Mouse (Mus musculus) gastrocnemius, postnatal 36 days (tissue): Measurements from ENCODE around the gene Nf2. TPM values are rescaled to one million over a fixed set of nuclear protein-coding genes. Genes with fewer than 3 reads are reported as not detected.

Source experiments
- DNase-seq, 2 experiments: peaks; one replicate each; pipeline ENCODE4 v3.0.0; 2022
- intact Hi-C: fragments of 180-260 bp; cut with DNase I; formaldehyde crosslinking; loops from one replicate; pipeline ENCODE4 v1.15.1; 2025
- total RNA-seq, 2 experiments: library from RNA; stranded (reverse); gene quantifications; 2 replicates each; pipeline ENCODE4 v1.2.3; 2021

Nf2 gene
- total RNA-seq, 2 experiments from 2014 or later, result 45.7 to 47.4 TPM

DNA sequence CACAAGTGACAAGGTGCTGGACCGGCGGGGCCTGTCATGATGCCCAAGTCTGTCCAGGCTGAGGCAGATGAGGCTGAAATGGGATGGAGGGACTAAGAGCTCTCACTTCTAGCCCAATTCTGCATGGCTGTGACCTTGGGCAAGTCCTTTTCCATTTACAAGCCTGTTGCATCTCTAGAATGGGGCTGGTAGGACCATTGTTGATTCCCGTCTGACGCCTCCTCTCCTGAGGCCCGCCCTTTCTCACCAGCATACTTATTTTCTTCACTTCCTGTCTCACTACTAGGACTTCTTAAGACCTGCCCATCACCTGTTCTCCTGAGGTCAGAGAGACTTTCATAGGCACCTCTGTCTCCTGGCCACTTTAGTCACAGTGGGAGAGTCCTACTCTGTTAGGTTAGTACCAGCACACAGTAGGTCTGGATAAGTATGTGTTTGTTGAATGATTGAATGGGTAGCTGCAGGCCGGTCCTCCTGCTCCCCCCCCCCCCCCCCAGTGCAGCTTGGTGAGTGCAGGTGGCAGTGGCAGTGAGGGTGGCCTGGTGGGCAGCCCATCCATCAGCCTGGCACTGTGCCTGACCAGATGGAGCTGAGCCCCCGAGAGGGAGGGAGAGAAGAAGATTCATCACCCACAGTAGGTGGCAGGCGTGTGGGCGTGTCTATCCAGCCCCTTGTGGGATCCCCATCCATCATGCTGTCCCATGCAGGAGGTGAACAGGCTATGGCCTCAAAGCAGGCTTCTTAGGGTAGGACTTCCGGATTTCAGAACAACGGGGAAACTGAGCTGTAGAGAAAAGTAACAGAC lies 92.2 kb downstream of the Nf2 start:
- intact Hi-C loops, result loop anchor here (5.0 kb wide), 1 partner anchor 65 kb away; no protein-coding TSS in a partner anchor
- DNase-seq, result no peak

DNA sequence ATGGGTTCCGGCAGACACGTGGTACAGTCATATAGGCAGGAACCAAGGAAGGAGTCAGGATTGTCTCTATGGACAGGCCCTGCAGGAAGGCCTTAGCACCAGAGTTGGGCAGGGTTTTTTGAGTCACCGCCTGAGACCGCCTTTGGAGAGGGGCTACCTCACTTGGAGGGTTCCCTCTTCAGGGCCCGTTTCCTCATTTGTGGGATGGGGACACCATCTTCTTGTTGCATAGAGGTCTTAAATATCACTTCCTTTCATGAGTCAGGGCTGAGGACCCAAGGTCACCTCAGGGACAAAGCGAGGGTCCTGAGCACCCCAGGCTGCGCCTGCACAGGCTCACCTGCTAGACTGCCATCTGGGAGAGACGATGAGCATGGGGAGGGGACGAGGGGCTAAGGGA lies 92.9 kb downstream of the Nf2 start:
- intact Hi-C loops, result loop anchor here (5.0 kb wide), 1 partner anchor 66 kb away; no protein-coding TSS in a partner anchor
- DNase-seq, result no peak

GRCm38 (mm10) chr11:4754867-4755266 lies 94.5 kb downstream of the Nf2 start:
- intact Hi-C loops, result loop anchor here (5.0 kb wide), 1 partner anchor 67 kb away; no protein-coding TSS in a partner anchor

DNA sequence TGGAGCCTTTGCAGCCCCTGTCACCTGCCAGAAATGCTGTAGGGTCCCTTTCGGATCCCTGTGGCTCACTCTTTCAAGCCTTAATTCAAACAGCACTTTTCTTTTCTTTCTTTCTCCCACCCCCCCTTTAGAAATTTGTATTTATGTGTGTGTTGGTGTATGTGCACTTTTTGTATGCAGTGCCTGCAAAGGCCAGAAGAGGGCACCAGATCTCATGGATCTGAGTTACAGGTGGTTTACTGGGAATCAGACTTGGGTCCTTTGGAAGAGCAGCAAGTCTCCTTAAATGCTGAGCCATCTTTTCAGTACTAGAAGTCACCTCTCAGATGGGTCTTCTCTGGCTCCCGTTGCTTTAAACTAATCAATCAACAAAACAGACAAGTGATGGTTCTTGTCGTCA lies 95.3 kb downstream of the Nf2 start:
- intact Hi-C loops, result no loop called here
- DNase-seq, result no peak

More at GRCm38 (mm10) chr11:4754867-4755266, 94.5 kb downstream of the Nf2 start:
- no peak for DNase-seq

- intact Hi-C loops, result no loop called here
- DNase-seq, result no peak
Measured at GRCm38 (mm10) chr11:4752836-4753235, 96.5 kb downstream of the Nf2 start.

DNA sequence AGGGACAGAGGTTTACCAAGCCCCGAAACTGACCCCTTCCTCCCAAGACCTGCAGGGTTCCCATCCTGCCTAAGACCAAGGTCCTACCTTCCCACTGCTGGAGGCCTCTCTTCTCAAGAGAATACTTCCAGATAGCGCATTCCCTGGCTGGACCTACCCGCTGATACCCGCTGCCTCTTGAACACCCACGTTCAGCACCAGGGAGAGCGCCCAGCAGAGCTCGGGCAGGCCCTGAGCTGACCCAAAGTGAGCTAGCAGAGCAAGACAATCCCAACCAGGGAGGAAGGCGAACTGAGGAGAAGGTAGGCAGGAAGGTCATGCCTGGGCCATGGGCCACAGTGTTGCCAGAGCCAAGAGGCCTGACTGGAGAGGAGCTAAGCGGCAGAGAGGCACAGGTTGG lies 99.1 kb downstream of the Nf2 start:
- intact Hi-C loops, result no loop called here

GRCm38 (mm10) chr11:4747285-4747684 lies 102.1 kb downstream of the Nf2 start:
- intact Hi-C loops, result no loop called here
- DNase-seq, result no peak

More for the DNA sequence above, 99.1 kb downstream of the Nf2 start:
- peak; percentile 35 to 44 for DNase-seq

GRCm38 (mm10) chr11:4746733-4747132 lies 102.6 kb downstream of the Nf2 start, which contains the start of gene Cabp7:
Cabp7 (minus strand) TSS chr11:4746778.
- intact Hi-C loops, result no loop called here
- DNase-seq, result no peak

- intact Hi-C loops, result no loop called here
- no peak for DNase-seq
Measured at GRCm38 (mm10) chr11:4745969-4746368, 103.4 kb downstream of the Nf2 start.

DNA sequence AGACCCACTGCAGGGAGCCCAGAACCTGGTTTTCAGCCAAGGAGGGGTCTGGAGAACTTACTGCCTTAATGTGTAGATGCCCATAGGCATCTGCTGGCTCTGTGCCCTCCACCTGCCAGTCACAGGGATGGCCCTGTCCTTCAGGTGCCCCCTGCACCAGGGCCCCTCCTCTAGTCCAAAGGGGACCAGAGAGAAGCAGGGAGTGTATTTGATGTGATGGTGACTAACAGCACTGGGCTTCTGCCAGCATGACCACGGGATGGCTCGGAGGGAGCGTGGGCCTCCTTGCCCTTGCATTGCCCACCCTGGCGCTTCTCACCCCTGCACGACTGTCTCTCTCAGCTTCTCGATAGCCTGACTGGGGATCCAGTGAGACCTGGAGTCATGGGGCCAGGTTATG lies 104.6 kb downstream of the Nf2 start:
- no peak for DNase-seq
- intact Hi-C loops, result no loop called here

DNA sequence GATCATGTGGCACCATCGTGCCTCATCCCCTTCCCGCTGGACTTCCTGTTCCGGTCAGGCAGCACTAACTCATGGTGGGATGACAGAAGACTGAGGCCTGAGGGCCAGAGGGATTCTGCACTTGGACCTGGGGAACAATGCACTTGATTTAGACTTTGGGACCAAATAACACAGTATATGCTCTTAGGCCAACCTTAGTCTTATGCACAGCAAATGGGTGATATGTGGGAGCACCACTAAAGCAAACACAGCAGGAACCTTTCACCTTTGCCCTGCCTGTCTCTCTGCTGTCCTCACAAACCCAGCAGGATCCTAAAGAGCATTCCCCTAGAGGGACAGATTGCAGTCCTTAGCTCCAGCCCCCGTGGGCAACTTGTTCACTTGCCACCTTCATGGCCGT lies 108.6 kb downstream of the Nf2 start:
- intact Hi-C loops, result no loop called here
- DNase-seq, result no peak

GRCm38 (mm10) chr11:4738719-4739118 lies 110.6 kb downstream of the Nf2 start:
- intact Hi-C loops, result loop anchor here (5.0 kb wide), 1 partner anchor 84 kb away; no protein-coding TSS in a partner anchor

GRCm38 (mm10) chr11:4737682-4738081 lies 111.7 kb downstream of the Nf2 start:
- DNase-seq, result no peak
- intact Hi-C loops, result loop anchor here (5.0 kb wide), 1 partner anchor 85 kb away; no protein-coding TSS in a partner anchor

More at GRCm38 (mm10) chr11:4738719-4739118, 110.6 kb downstream of the Nf2 start:
- DNase-seq, result no peak

DNA sequence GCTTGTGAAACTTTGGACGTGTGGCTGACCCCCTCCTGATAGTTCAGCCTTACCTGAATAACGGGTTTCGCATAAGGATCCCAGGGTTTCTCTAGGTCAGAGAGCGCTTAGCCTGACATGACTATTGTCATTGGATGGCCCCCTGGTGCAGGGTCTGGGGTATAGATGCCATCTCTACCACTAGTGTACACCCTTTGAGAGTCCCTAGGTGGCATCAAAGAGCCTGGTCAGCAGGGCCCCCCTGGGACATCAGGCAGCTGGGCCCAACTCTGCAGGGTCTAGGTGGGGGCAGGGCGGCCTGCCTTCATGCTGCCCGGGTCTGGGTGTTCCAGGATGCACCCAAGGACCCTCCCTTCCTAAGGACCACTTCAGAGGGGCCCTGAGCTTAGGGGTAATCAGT lies 113.0 kb downstream of the Nf2 start:
- intact Hi-C loops, result loop anchor here (5.0 kb wide), 1 partner anchor 86 kb away; no protein-coding TSS in a partner anchor
- no peak for DNase-seq

DNA sequence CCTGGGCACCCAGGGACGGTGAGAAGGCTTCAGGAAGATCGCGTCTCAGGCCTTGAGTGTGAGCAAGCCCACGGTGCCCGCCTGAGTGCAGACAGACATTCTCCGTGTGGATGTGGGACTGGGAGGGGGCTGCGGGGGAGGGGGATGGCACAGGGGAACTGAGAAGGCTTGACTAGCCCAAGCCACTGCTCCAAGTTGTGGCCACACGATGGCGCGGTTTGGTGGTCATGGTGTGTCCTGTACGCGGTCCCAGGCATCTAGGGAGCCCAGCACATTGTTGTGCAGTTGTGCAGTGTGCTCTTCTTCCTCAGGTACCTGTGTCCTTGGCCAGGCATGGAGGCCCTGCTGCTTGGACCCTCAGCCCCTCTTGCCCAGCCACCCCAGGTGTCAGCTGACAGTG lies 115.2 kb downstream of the Nf2 start:
- DNase-seq, result no peak
- intact Hi-C loops, result no loop called here

GRCm38 (mm10) chr11:4731781-4732180 lies 117.6 kb downstream of the Nf2 start:
- intact Hi-C loops, result no loop called here
- no peak for DNase-seq

GRCm38 (mm10) chr11:4730913-4731312 lies 118.4 kb downstream of the Nf2 start:
- DNase-seq, result no peak
- intact Hi-C loops, result no loop called here

GRCm38 (mm10) chr11:4730096-4730495 lies 119.2 kb downstream of the Nf2 start:
- intact Hi-C loops, result no loop called here
- no peak for DNase-seq

DNA sequence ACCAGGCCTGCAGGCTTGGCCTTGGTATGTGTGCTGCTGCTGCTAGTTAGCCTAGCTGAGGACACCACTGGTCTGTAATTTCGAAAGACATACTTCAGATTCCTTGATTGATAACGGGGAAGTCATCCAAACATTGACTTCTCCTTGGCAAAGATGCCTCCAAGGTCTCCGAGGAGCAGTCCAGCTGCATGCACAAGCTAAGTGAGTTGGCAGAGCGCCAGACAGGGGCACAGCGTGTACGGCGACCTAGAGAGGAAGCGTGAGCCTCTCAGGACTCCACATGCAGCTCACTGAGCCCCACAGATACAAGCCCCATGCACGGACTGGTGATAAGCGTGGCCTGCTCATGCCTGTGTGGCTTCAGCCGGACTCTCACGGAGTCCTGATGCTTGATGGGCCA lies 119.7 kb downstream of the Nf2 start:
- intact Hi-C loops, result no loop called here
- no peak for DNase-seq

- intact Hi-C loops, result no loop called here
- DNase-seq, result no peak
Measured at GRCm38 (mm10) chr11:4721728-4722127, 127.6 kb downstream of the Nf2 start.

- intact Hi-C loops, result no loop called here
- no peak for DNase-seq
Measured at GRCm38 (mm10) chr11:4720900-4721580, 128.3 kb downstream of the Nf2 start.
